Mouse (Mus musculus) G1E (cell line): ENCODE data around the gene Pum3.

Source experiments
- CTCF ChIP-seq: IDR thresholded peaks from 2 replicates; pipeline ENCODE4 v1.5.1; 2012; ENCODE audit warnings: low read depth, low read length, inconsistent platforms, mixed read lengths
- GATA1 ChIP-seq: IDR thresholded peaks from 2 replicates; pipeline ENCODE4 v1.6.1; 2012; ENCODE audit warnings: borderline replicate concordance, low read length, inconsistent platforms, mixed read lengths
- POLR2AphosphoS5 ChIP-seq: IDR thresholded peaks from 2 replicates; pipeline ENCODE4 v1.6.1; 2012; ENCODE audit warnings: low read depth, low read length, inconsistent platforms; ENCODE audit not compliant: insufficient replicate concordance
- TAL1 ChIP-seq: conservative IDR thresholded peaks from 2 replicates; pipeline ENCODE4 v1.6.1; 2012; ENCODE audit warnings: low read depth, low read length, inconsistent platforms, mixed read lengths

DNA sequence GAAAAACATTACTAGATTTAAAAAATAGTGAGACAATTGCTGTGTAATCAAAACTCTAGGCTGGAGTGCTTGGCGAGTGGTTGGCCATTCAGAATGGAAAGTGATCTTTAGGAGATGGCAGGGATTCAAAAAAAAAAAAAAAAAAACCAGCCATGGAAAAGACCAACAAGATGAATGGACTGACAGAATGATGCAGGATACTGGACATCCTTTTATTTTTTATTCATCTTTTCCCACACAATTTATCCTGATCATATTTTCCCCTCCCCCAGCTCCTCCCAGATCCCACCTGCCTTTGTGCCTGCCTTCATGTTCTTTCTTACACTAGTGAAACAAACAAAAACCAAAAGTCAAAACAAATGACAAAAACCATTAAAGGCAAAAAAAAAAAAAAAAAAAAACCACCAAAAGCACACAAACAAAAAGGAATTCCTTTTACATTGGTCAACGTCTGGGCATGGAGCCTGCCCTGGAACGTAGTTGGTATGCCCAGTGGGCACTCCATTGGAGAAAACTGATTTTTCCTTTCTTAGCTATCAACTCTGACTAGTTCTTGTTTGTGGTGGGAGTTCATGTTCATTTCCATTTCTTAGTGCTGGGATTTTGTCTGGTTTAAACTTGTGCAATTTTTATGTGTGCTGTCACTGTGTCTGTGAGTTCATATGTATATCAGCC, 60.0 kb downstream of the Pum3 start:
- TF ChIP-seq CTCF (no peak), GATA1 (no peak), TAL1 (no peak), POLR2AphosphoS5 (no peak)
